ENCODE assay signal across 18 mouse cellular contexts in the genomic region with DNA sequence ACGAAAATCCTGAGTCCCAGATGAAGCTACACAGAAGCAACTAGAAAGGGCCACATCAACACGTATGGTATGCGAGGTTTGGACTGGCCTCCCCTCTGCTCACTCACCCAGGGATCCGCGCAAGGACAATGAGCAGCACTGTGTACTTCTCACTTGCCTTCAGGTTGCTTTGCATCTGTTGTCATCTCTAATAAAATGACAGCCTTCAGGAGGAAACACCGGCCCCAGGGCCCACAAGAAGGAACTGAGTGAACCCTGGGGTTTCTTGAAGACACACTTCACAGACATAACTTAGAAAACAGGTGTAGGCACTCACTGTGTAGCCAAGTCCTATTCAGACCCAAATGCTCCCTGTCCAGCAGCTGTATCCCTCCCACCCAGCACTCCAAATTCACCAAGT.
"Had no signal": no experiment of that assay in that cellular context is flagged by ENCODE, and none has a peak within 500 bp of the region (broad histone marks: within the 10 kb centered on the region; RNA-seq: fewer than 3 reads in every experiment).

No protein-coding gene starts in this region.

- ATAC-seq: liver, postnatal 0 days; lung, postnatal 0 days; midbrain, embryonic 13.5 days; midbrain, embryonic 15.5 days had no signal

- H3K36me3 ChIP-seq: liver, embryonic 15.5 days; lung, embryonic 15.5 days; midbrain, embryonic 13.5 days; midbrain, embryonic 15.5 days; neural tube, embryonic 12.5 days; stomach, embryonic 15.5 days had no signal

- H3K4me3 ChIP-seq: liver, embryonic 15.5 days; lung, embryonic 15.5 days; megakaryocyte, embryonic 14.5 days; midbrain, embryonic 13.5 days; midbrain, embryonic 15.5 days; neural tube, embryonic 12.5 days; stomach, embryonic 15.5 days had no signal

- H3K9me3 ChIP-seq: liver, embryonic 15.5 days; lung, embryonic 15.5 days; megakaryocyte, embryonic 14.5 days; midbrain, embryonic 13.5 days; midbrain, embryonic 15.5 days; neural tube, embryonic 12.5 days; stomach, embryonic 15.5 days had no signal

- H3K27me3 ChIP-seq: liver, embryonic 15.5 days; lung, embryonic 15.5 days; megakaryocyte, embryonic 14.5 days; midbrain, embryonic 13.5 days; midbrain, embryonic 15.5 days; neural tube, embryonic 12.5 days; stomach, embryonic 15.5 days had no signal

- H3K4me1 ChIP-seq: liver, embryonic 15.5 days; lung, embryonic 15.5 days; megakaryocyte, embryonic 14.5 days; midbrain, embryonic 13.5 days; midbrain, embryonic 15.5 days; neural tube, embryonic 12.5 days; stomach, embryonic 15.5 days had no signal

- H3K9ac ChIP-seq: liver, embryonic 15.5 days; liver, postnatal 0 days; lung, embryonic 15.5 days; midbrain, embryonic 13.5 days; midbrain, embryonic 15.5 days; neural tube, embryonic 12.5 days; stomach, embryonic 15.5 days had no signal

- H3K27ac ChIP-seq: liver, embryonic 15.5 days; lung, embryonic 15.5 days; macrophage; midbrain, embryonic 13.5 days; midbrain, embryonic 15.5 days; neural tube, embryonic 12.5 days; stomach, embryonic 15.5 days; stomach, postnatal 0 days had no signal

- DNase-seq: liver, postnatal 0 days; lung, adult 2 months; lung, postnatal 14 days; right cerebral cortex, postnatal 14 days; thymus, adult 2 months; thymus, postnatal 25 days; thymus, postnatal 4 days had no signal

- H3K4me2 ChIP-seq: liver, embryonic 15.5 days; lung, embryonic 15.5 days; midbrain, embryonic 11.5 days; midbrain, embryonic 13.5 days; midbrain, embryonic 15.5 days; neural tube, embryonic 12.5 days; stomach, embryonic 15.5 days had no signal
